Mouse (Mus musculus) CH12.LX (cell line): ENCODE measurements around the gene Smarcal1. TPM values are rescaled to one million over a fixed set of nuclear protein-coding genes. Genes with fewer than 3 reads are reported as not detected.

Source experiments
- DNase-seq: peaks from one replicate; pipeline ENCODE4 v3.0.0-alpha.2; 2013; ENCODE audit errors: extremely low read depth
- H3K27ac ChIP-seq: 2 replicates; pipeline ENCODE4 v1.5.1; 2012; ENCODE audit warnings: low read depth, mild to moderate bottlenecking, control low read depth, moderate library complexity; ENCODE audit not compliant: insufficient read depth
- H3K27me3 ChIP-seq: replicated peaks from 2 replicates; pipeline ENCODE3; 2012; ENCODE audit warnings: inconsistent platforms
- H3K36me3 ChIP-seq, 2 experiments: replicated peaks in 1 of 2; 2 replicates each; pipeline versions ENCODE3 to v1.6.1; 2012; ENCODE audit warnings: inconsistent platforms in 1 of 2, low read length in 1 of 2, mild to moderate bottlenecking in 1 of 2, mixed read lengths in 1 of 2, moderate library complexity in 1 of 2; ENCODE audit not compliant: control insufficient read depth in 1 of 2, insufficient read depth in 1 of 2
- H3K4me1 ChIP-seq, 2 experiments: 2 replicates each; pipeline ENCODE4 v1.6.1; 2012; ENCODE audit warnings: inconsistent platforms in 1 of 2, moderate library complexity in 1 of 2; ENCODE audit not compliant: insufficient read depth in 2 of 2, control insufficient read depth in 1 of 2
- H3K4me2 ChIP-seq: 2 replicates; pipeline ENCODE4 v1.6.1; 2012; ENCODE audit warnings: low read depth, mild to moderate bottlenecking, control low read depth; ENCODE audit not compliant: poor library complexity, insufficient read depth, severe bottlenecking
- H3K4me3 ChIP-seq, 3 experiments: fragments of 150-350 bp in 1 of 3; sonication (generic) in 1 of 3; replicated peaks in 1 of 3; 2 replicates each; pipeline versions ENCODE3 to v1.5.1; 2011 to 2012; ENCODE audit warnings: low read depth in 2 of 3, low read length in 2 of 3, mild to moderate bottlenecking in 2 of 3, moderate library complexity in 2 of 3, control low read depth in 1 of 3, improper control_type of control experiment in 1 of 3, inconsistent platforms in 1 of 3, mixed read lengths in 1 of 3; ENCODE audit not compliant: poor library complexity in 1 of 3
- H3K79me2 ChIP-seq: replicated peaks from 2 replicates; pipeline ENCODE4 v1.6.1; 2012; ENCODE audit warnings: mild to moderate bottlenecking, moderate library complexity; ENCODE audit not compliant: control insufficient read depth, poor library complexity, insufficient read depth, severe bottlenecking; ENCODE audit errors: extremely low read depth
- H3K9ac ChIP-seq: 2 replicates; pipeline ENCODE4 v1.6.1; 2012; ENCODE audit warnings: low read depth, mild to moderate bottlenecking, control low read depth, moderate library complexity; ENCODE audit not compliant: insufficient read depth
- H3K9me3 ChIP-seq: replicated peaks from 2 replicates; pipeline ENCODE3; 2012; ENCODE audit warnings: low read length, inconsistent platforms, mixed read lengths
- CHD1 ChIP-seq: IDR thresholded peaks from 2 replicates; pipeline ENCODE4 v1.6.1; 2012; ENCODE audit warnings: low read depth, low read length, improper control_type of control experiment, inconsistent platforms
- CHD2 ChIP-seq: IDR thresholded peaks from 2 replicates; pipeline ENCODE4 v1.6.1; 2011; ENCODE audit warnings: low read length, improper control_type of control experiment
- E2F4 ChIP-seq: IDR thresholded peaks from 2 replicates; pipeline ENCODE4 v1.6.1; 2011; ENCODE audit warnings: low read depth, low read length, improper control_type of control experiment; ENCODE audit not compliant: insufficient replicate concordance
- ELF1 ChIP-seq: IDR thresholded peaks from 2 replicates; pipeline ENCODE4 v1.6.1; 2014; ENCODE audit warnings: low read depth, mild to moderate bottlenecking, inconsistent platforms, low read length, improper control_type of control experiment
- EP300 ChIP-seq: IDR thresholded peaks from 2 replicates; pipeline ENCODE4 v1.6.1; 2011; ENCODE audit warnings: low read length, improper control_type of control experiment
- GABPA ChIP-seq: IDR thresholded peaks from 2 replicates; pipeline ENCODE4 v1.6.1; 2012; ENCODE audit warnings: low read depth, low read length, improper control_type of control experiment, inconsistent platforms; ENCODE audit not compliant: insufficient replicate concordance
- JUN ChIP-seq: IDR thresholded peaks from 2 replicates; pipeline ENCODE4 v1.6.1; 2011; ENCODE audit warnings: low read depth, mild to moderate bottlenecking, low read length, improper control_type of control experiment, moderate library complexity; ENCODE audit not compliant: insufficient read depth
- KAT2A ChIP-seq: IDR thresholded peaks from 2 replicates; pipeline ENCODE4 v1.6.1; 2012; ENCODE audit warnings: low read length, improper control_type of control experiment, inconsistent platforms; ENCODE audit not compliant: insufficient replicate concordance
- MAFK ChIP-seq: IDR thresholded peaks from 2 replicates; pipeline ENCODE4 v1.6.1; 2011; ENCODE audit warnings: low read length, improper control_type of control experiment; ENCODE audit not compliant: insufficient replicate concordance
- MAX ChIP-seq: IDR thresholded peaks from 2 replicates; pipeline ENCODE4 v1.6.1; 2011; ENCODE audit warnings: low read length, improper control_type of control experiment
- MAZ ChIP-seq: IDR thresholded peaks from 2 replicates; pipeline ENCODE4 v1.6.1; 2012; ENCODE audit warnings: low read depth, mild to moderate bottlenecking, inconsistent platforms, low read length, improper control_type of control experiment, moderate library complexity
- MEF2A ChIP-seq: IDR thresholded peaks from 2 replicates; pipeline ENCODE4 v1.6.1; 2014; ENCODE audit warnings: low read depth, mild to moderate bottlenecking, inconsistent platforms, low read length, improper control_type of control experiment, borderline replicate concordance
- MYC ChIP-seq: IDR thresholded peaks from 2 replicates; pipeline ENCODE4 v1.6.1; 2011; ENCODE audit warnings: low read depth, mild to moderate bottlenecking, improper control_type of control experiment, low read length
- PAX5 ChIP-seq: IDR thresholded peaks from 2 replicates; pipeline ENCODE4 v1.6.1; 2012; ENCODE audit warnings: low read length, inconsistent platforms, mixed read lengths
- RCOR1 ChIP-seq: conservative IDR thresholded peaks from 2 replicates; pipeline ENCODE4 v1.6.1; 2012; ENCODE audit warnings: low read depth, mild to moderate bottlenecking, inconsistent platforms, low read length, improper control_type of control experiment
- SIN3A ChIP-seq: IDR thresholded peaks from 2 replicates; pipeline ENCODE4 v1.6.1; 2012; ENCODE audit warnings: low read length, improper control_type of control experiment, inconsistent platforms
- USF1 ChIP-seq: IDR thresholded peaks from 2 replicates; pipeline ENCODE4 v1.6.1; 2014; ENCODE audit warnings: low read depth, mild to moderate bottlenecking, inconsistent platforms, low read length, improper control_type of control experiment
- ZKSCAN1 ChIP-seq: IDR thresholded peaks from 2 replicates; pipeline ENCODE4 v1.6.1; 2012; ENCODE audit warnings: low read depth, inconsistent platforms, low read length, improper control_type of control experiment, borderline replicate concordance
- ZNF384 ChIP-seq: IDR thresholded peaks from 2 replicates; pipeline ENCODE4 v1.6.1; 2012; ENCODE audit warnings: low read depth, low read length, improper control_type of control experiment, inconsistent platforms
- dilution Hi-C: fragments of 300-500 bp; cut with MboI; formaldehyde crosslinking; loops from 2 replicates; pipeline ENCODE4 v1.14.3; 2020; ENCODE audit warnings: low sequenced_read_pairs; ENCODE audit not compliant: extremely low pct_unique_long_range_greater_than_20kb, extremely low pct_ligation_motif_present
- in situ Hi-C: fragments of 300-500 bp; cut with MboI; formaldehyde crosslinking; loops from 3 replicates; pipeline ENCODE4 v1.14.3; 2019; ENCODE audit warnings: low sequenced_read_pairs, low pct_ligation_motif_present, low pct_unique_long_range_greater_than_20kb, mixed read lengths
- polyA plus RNA-seq: library from polyadenylated mRNA; unstranded; fragments of >175 nt; gene quantifications from 2 replicates; pipeline ENCODE4 v1.2.1, GENCODE M21; 2012; ENCODE audit warnings: low read depth; ENCODE audit not compliant: insufficient read length
- total RNA-seq, 2 experiments: library from RNA; depleted of rRNA; stranded (reverse); fragments of 300-350 nt in 1 of 2; fragments of >200 nt in 1 of 2; gene quantifications; 2 replicates each; pipeline ENCODE4 v1.2.3; 2012 to 2014

Gene Smarcal1
- total and polyA plus RNA-seq, 3 experiments: 25.2 to 54.2 (median 34.9) TPM

DNA sequence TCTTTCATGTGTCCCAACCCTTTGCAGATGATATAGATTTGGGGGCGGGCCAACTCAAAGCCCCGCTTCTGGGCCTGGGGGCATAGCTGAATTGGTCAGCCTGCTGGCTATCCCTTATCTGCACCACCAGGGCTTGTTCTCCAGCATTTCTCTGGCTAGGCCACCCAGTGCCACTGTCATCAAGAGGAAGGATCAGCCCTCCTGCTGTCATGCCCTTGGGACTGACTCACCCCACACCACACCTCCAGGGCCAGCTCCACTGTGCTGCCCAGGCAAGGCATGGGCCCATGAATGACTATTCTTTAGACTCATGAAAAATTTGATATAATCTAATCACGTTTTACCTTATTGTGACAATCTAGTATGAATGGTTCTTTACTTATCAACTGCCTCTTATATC, 26.6 kb upstream of the Smarcal1 start:
- dilution Hi-C loops: no loop called here

DNA sequence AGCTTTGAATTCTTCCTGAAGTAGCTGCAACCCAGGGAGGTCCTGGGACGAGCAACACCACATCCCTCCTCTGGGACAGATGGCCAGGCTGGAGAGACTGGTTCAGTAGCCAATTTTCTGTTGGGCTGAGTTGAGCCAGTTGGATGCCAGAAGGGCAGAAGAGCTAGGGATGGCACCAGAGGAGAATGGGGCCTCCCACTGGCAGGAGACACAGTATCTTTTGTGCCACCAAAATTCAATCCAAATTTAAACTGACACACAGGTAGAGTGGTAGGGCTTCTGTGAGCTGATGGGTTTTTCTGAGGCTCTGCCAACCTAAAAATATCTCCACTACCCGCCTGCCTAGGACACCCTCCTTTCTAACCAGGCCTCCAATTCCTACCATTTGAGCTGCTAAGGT, 24.4 kb upstream of the Smarcal1 start:
- H3K4me3 ChIP-seq: no peak overlapping the region
- in situ Hi-C loops: no loop called here
- no peaks in the 10 kb centered on the region for H3K79me2 ChIP-seq
- H3K4me2 ChIP-seq: no peak overlapping the region
- DNase-seq: no peak
- TF ChIP-seq USF1 (no peak), EP300 (no peak), MEF2A (no peak), KAT2A (no peak), JUN (no peak), MYC (no peak), ZNF384 (no peak), MAZ (no peak), RCOR1 (no peak), E2F4 (no peak), PAX5 (no peak), CHD2 (no peak), GABPA (no peak), CHD1 (no peak), MAX (no peak), ELF1 (no peak), ZKSCAN1 (no peak), SIN3A (no peak)
- no peaks in the 10 kb centered on the region for H3K36me3 ChIP-seq
- no peaks in the 10 kb centered on the region for H3K4me1 ChIP-seq
- no peak overlapping the region for H3K9ac ChIP-seq
- no peak overlapping the region for H3K27ac ChIP-seq
- no peaks in the 10 kb centered on the region for H3K27me3 ChIP-seq
- dilution Hi-C loops: no loop called here
- H3K9me3 ChIP-seq: no peaks in the 10 kb centered on the region

More for the DNA sequence above, 26.6 kb upstream of the Smarcal1 start:
- Histone ChIP-seq H3K4me2 (no peak overlapping the region), H3K9ac (no peak overlapping the region), H3K79me2 (no peaks in the 10 kb centered on the region), H3K36me3 (no peaks in the 10 kb centered on the region), H3K9me3 (no peaks in the 10 kb centered on the region), H3K27me3 (no peaks in the 10 kb centered on the region), H3K27ac (no peak overlapping the region), H3K4me3 (no peak overlapping the region), H3K4me1 (0 out of 4 replicates have a peak, but pooled peaks cover 0 to 3% of the 10 kb centered on the region in 2 experiments)
- no peak for DNase-seq
- in situ Hi-C loops: no loop called here
- no peak for TF ChIP-seq MAFK
